Mouse (Mus musculus): Measurements from ENCODE around the gene Cd164l2. TPM values are rescaled to one million over a fixed set of nuclear protein-coding genes. Genes with fewer than 3 reads are reported as not detected.
A peak's percentile ranks its signal among the peaks of the same experiment; 100 is the strongest.

Cd164l2 gene
- total and polyA plus RNA-seq, 2 experiments from 2014 or later = 4.6 to 6.1 TPM

DNA sequence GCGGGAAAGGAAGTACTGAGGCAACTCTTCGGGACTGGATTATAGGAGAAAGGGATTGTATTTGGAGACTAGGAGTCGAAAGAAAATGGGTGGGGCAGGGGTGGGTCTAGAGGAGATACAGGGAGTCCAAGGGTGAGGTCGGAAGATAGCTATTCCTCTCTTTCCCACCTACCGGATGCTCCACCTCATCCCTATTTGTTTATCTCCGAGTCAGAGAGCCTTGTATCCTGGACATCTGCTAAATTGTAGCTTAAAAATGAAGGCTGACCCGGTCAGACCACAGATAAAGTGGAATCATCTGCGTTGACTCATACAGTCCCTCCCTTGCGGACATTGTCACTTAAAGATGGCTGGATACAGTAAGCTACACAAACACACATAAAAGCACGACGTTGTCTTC, 30.0 kb downstream of the Cd164l2 start:
- no peak overlapping the region for H3K27ac ChIP-seq (ENCODE audit: low read depth, low read length)
- peaks cover 28% of the 10 kb centered on the region for H3K27me3 ChIP-seq (ENCODE audit: insufficient read depth, low read length)
- DNase-seq (no peak), ATAC-seq (0 out of 2 replicates have a peak, but pooled peaks have one; percentile 1)
- H3K9ac ChIP-seq = no peak overlapping the region
- H3K4me1 ChIP-seq (ENCODE audit: insufficient read depth) = no peaks in the 10 kb centered on the region
- TF ChIP-seq CTCF (IDR thresholded peaks at IDR 0.05; ENCODE audit: low read depth) = no peak
- H3K4me3 ChIP-seq (ENCODE audit: low read depth, low read length) = peak overlapping the region; percentile 44
- H3K36me3 ChIP-seq (ENCODE audit: insufficient read depth) = no peaks in the 10 kb centered on the region
- peak overlapping the region; percentile 77 for H3K4me2 ChIP-seq (ENCODE audit: low read depth)
- 33% methylated on average over 11 of the region's 11 CpGs for WGBS
- no peaks in the 10 kb centered on the region for H3K9me3 ChIP-seq (ENCODE audit: low read length)

DNA sequence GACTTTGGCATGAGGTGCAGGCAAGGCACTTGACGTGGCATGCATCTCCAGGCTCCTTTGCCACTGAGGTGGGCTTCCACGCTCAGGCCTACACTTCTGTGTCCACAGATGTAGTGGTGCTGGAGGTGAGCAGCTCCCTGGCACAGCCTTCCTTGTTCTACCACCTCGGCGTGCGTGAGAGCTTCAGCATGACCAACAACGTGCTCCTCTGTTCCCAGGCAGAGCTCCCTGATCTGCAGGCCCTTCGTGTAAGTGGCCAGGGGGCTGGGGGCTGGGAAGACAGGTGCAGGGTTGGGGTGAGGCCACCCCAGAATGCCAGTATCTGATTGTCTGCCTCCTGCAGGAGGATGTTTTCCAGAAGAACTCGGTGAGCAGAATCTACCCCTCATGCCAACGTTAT, 30.8 kb downstream of the Cd164l2 start:
- ATAC-seq = no peak
- TF ChIP-seq CTCF (IDR thresholded peaks at IDR 0.05; ENCODE audit: low read depth) = no peak
- Histone ChIP-seq H3K4me3 (ENCODE audit: low read depth, low read length) (no peak overlapping the region), H3K9me3 (ENCODE audit: low read length) (no peaks in the 10 kb centered on the region), H3K4me2 (ENCODE audit: low read depth) (no peak overlapping the region), H3K36me3 (ENCODE audit: insufficient read depth) (no peaks in the 10 kb centered on the region), H3K27ac (ENCODE audit: low read depth, low read length) (no peak overlapping the region), H3K9ac (no peak overlapping the region), H3K27me3 (ENCODE audit: insufficient read depth, low read length) (peaks cover 31% of the 10 kb centered on the region), H3K4me1 (ENCODE audit: insufficient read depth) (no peaks in the 10 kb centered on the region)
- no peak for DNase-seq
- WGBS = 54% methylated on average over 9 of the region's 9 CpGs

DNA sequence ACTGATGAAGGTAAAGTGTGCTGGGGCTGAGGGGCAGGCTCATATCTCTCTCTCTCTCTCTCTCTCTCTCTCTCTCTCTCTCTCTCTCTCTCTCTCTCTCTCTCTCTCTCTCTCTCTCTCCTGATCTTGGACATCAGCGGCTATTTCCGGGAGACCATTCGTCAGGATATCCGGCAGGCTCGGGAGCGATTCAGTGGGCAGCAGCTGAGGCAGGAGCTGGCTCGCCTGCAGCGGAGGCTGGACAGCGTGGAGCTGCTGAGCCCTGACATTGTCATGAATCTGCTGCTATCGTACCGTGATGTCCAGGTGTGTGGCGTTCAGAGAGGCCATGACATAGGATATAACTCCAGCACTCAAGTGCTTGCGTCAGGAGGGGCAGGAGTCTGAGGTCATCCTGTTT, 31.6 kb downstream of the Cd164l2 start:
- TF ChIP-seq CTCF (IDR thresholded peaks at IDR 0.05; ENCODE audit: low read depth) = no peak
- H3K4me3 ChIP-seq (ENCODE audit: low read depth, low read length) = no peak overlapping the region
- DNase-seq = no peak
- 56% methylated on average over 12 of the region's 13 CpGs for WGBS
- H3K27ac ChIP-seq (ENCODE audit: low read depth, low read length) = no peak overlapping the region
- no peak overlapping the region for H3K4me2 ChIP-seq (ENCODE audit: low read depth)
- H3K27me3 ChIP-seq (ENCODE audit: insufficient read depth, low read length) = peaks cover 37% of the 10 kb centered on the region
- no peaks in the 10 kb centered on the region for H3K4me1 ChIP-seq (ENCODE audit: insufficient read depth)
- no peak overlapping the region for H3K9ac ChIP-seq
- ATAC-seq = no peak
- H3K36me3 ChIP-seq (ENCODE audit: insufficient read depth) = no peaks in the 10 kb centered on the region
- no peaks in the 10 kb centered on the region for H3K9me3 ChIP-seq (ENCODE audit: low read length)

DNA sequence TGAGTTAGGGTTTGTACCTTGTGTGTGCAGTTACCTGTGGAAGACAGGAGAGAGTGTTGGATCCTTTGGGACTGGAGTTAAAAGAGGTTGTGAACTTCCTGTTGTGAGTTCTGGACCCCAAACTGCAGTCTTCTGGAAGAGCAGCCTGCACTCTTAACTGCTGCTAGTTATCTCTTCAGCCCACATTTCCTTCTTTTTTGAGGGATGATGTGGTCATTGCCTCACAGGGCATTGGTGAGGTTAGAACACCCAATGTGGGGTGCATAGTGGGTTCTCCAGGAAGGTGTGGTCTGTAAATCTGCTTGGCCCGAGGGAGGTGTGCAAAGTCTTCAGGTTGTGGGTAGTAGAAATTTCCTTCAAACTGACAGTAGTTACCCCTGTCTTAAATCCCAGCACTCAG, 32.4 kb downstream of the Cd164l2 start:
- TF ChIP-seq CTCF (IDR thresholded peaks at IDR 0.05; ENCODE audit: low read depth) = no peak
- Histone ChIP-seq H3K9ac (no peak overlapping the region), H3K4me1 (ENCODE audit: insufficient read depth) (no peaks in the 10 kb centered on the region), H3K27me3 (ENCODE audit: insufficient read depth, low read length) (peaks cover 37% of the 10 kb centered on the region), H3K36me3 (ENCODE audit: insufficient read depth) (no peaks in the 10 kb centered on the region), H3K4me3 (ENCODE audit: low read depth, low read length) (no peak overlapping the region), H3K9me3 (ENCODE audit: low read length) (no peaks in the 10 kb centered on the region), H3K4me2 (ENCODE audit: low read depth) (no peak overlapping the region), H3K27ac (ENCODE audit: low read depth, low read length) (no peak overlapping the region)
- whole genome bisulfite sequencing = 88% methylated on average over 1 of the region's 1 CpGs
- no peak for ATAC-seq
- no peak for DNase-seq

DNA sequence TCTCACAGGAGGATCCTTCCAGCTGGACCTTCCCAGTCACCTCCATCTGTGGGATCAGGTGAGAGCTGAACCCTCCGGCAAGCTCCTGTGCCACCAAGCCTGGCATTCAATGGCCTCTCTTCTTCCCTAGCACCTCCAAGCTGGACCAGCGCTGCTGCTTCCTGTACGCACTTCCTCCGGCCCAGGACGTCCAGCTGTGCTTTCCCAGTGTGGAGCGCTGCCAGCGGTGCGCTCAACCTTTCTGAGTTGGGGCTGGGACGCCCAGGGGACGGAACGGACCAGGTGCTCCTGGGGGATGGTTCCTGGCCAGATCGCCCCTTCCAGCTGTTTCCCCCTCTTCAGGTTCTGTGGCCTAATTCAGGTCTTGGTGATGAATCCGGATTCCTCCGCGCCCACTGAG, 35.1 kb downstream of the Cd164l2 start:
- Histone ChIP-seq H3K4me1 (ENCODE audit: insufficient read depth) (no peaks in the 10 kb centered on the region), H3K4me2 (ENCODE audit: low read depth) (no peak overlapping the region), H3K9me3 (ENCODE audit: low read length) (no peaks in the 10 kb centered on the region), H3K36me3 (ENCODE audit: insufficient read depth) (no peaks in the 10 kb centered on the region), H3K4me3 (ENCODE audit: low read depth, low read length) (no peak overlapping the region), H3K27me3 (ENCODE audit: insufficient read depth, low read length) (peaks cover 39% of the 10 kb centered on the region), H3K27ac (ENCODE audit: low read depth, low read length) (no peak overlapping the region), H3K9ac (no peak overlapping the region)
- 28% methylated on average over 15 of the region's 15 CpGs for WGBS
- DNase-seq (no peak), ATAC-seq (no peak)
- TF ChIP-seq CTCF (IDR thresholded peaks at IDR 0.05; ENCODE audit: low read depth) = no peak

DNA sequence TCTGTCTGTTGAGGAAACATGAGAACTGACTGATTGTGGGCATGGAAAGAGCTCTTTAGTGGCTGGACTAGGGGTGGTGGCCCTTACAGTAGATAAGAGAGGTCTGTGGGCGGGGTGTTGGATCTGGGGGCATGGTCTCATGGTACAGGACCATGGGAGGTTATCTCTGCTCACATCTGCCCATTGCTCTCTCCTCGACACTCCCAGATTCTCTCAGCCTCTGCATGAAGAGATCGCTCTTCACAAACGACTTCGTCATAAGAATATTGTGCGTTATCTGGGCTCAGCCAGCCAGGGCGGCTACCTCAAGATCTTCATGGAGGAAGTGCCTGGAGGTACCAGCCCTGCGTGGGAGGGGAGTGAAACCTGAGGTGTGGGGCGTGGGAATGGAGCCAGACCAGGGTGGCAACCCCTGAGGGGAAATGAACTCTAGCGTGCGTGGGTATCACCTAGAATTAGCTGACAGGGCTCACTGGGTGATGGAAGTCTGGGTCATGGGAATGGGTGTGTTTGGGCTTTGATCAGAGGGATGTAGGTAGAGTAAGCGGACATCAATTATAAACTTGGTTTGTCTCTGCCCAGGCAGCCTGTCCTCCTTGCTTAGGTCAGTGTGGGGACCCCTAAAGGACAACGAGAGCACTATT, 36.0 kb downstream of the Cd164l2 start:
- Histone ChIP-seq H3K9ac (no peak overlapping the region), H3K9me3 (ENCODE audit: low read length) (no peaks in the 10 kb centered on the region), H3K27me3 (ENCODE audit: insufficient read depth, low read length) (peaks cover 35% of the 10 kb centered on the region), H3K27ac (ENCODE audit: low read depth, low read length) (no peak overlapping the region), H3K4me1 (ENCODE audit: insufficient read depth) (no peaks in the 10 kb centered on the region), H3K4me2 (ENCODE audit: low read depth) (no peak overlapping the region), H3K36me3 (ENCODE audit: insufficient read depth) (no peaks in the 10 kb centered on the region), H3K4me3 (ENCODE audit: low read depth, low read length) (no peak overlapping the region)
- no peak for DNase-seq
- no peak for TF ChIP-seq CTCF (IDR thresholded peaks at IDR 0.05; ENCODE audit: low read depth)
- no peak for ATAC-seq
- 80% methylated on average over 13 of the region's 13 CpGs for WGBS

DNA sequence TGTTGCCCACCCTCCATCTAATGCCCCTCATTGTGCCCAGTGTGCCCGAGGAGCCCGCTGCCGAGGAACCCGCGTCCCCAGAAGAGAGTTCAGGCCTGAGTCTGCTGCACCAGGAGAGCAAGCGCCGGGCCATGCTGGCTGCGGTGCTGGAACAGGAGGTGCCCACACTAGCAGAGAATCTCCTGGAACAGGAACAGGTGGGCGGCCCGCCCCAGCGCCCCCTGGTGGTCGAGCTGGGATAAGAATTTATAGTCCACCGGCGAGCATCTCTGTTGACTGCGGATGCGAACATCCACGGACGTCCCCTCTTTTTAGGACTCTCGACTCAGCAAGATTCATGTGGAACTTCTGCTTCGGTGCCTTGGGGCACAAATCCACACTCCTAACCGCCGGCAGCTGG, 38.7 kb downstream of the Cd164l2 start:
- peak; percentile 78 for TF ChIP-seq CTCF (IDR thresholded peaks at IDR 0.05; ENCODE audit: low read depth)
- WGBS = 4% methylated on average over 22 of the region's 22 CpGs
- H3K4me2 ChIP-seq (ENCODE audit: low read depth) = peak overlapping the region; percentile 48
- H3K4me1 ChIP-seq (ENCODE audit: insufficient read depth) = no peaks in the 10 kb centered on the region
- H3K27ac ChIP-seq (ENCODE audit: low read depth, low read length) = no peak overlapping the region
- no peaks in the 10 kb centered on the region for H3K36me3 ChIP-seq (ENCODE audit: insufficient read depth)
- H3K9me3 ChIP-seq (ENCODE audit: low read length) = no peaks in the 10 kb centered on the region
- peak overlapping the region; percentile 33 for H3K4me3 ChIP-seq (ENCODE audit: low read depth, low read length)
- H3K27me3 ChIP-seq (ENCODE audit: insufficient read depth, low read length) = peaks cover 32% of the 10 kb centered on the region
- peak overlapping the region; percentile 48 for H3K9ac ChIP-seq
- no peak for ATAC-seq
- DNase-seq = peak; percentile 75

Measured in forebrain, postnatal 0 days (tissue).